Mouse (Mus musculus) ovary, postnatal 36 days (tissue): ENCODE measurements around the gene Vwce.

ENCODE experiments used
- DNase-seq: peaks from one replicate; pipeline ENCODE4 v3.0.0; 2022; ENCODE audit warnings: low spot score, mixed read lengths

Vwce gene

DNA sequence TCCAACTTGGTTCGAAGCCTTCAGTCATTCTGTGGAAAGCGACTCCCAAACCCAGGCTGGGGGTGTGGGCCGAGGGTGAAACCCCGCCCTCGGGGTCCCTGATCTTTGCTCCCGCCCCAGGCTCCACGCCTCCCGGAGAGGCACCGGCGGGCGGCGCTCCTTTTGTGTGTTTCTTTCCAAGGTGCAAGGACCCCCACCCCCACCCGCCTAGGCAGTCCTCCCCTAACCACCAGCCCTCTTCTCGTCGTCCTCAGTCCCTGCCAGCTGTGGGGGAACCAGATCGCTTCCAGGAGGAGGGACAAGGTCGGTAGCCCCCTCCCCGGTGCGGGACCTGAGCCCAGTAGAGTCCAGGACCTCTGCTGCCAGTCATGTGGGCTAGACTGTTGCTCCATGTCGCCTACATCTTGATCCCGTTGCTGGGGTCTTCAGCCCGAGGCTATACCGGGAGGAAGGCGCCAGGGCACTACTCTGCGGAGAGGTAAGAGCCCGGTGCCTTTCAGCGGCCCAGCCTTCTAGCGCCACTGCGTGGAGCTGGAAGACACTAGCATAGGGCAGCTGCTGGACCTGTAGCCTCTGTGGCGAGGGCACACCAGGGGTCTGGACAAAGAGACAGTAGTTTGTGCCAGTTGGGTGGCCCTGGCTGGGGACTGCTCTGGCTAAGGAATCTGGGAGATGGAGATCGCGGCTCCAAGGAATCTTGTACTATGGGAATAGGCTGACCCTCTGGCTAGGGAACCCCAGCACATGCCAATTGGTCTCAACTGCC, at the start of gene Vwce:
Vwce (plus strand) TSS at position 108 of the 766 bp plus-strand sequence.
- DNase-seq, result peak; percentile 53

DNA sequence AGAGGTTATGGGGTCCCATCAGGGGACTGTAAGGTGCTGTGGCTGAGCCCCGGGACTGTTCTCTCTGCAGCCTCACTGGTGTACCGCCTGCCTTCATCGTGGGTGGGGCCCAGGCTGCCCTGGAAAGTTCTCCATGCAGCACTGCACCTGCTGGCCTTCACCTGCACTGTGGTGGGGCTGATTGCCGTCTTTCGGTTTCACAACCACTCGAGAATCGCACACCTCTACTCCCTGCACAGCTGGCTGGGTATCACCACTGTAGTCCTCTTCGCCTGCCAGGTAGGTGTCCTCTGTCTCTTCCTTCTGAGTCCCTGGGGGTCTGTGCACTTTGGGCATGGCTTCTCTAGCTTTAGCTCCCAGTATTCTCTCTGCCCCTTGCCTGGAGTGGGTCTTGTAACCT, 48.9 kb upstream of the Vwce start:
- no peak for DNase-seq

- no peak for DNase-seq
These were observed 46.8 kb upstream of the Vwce start for GRCm38 (mm10) chr19:10587231-10587630.

DNA sequence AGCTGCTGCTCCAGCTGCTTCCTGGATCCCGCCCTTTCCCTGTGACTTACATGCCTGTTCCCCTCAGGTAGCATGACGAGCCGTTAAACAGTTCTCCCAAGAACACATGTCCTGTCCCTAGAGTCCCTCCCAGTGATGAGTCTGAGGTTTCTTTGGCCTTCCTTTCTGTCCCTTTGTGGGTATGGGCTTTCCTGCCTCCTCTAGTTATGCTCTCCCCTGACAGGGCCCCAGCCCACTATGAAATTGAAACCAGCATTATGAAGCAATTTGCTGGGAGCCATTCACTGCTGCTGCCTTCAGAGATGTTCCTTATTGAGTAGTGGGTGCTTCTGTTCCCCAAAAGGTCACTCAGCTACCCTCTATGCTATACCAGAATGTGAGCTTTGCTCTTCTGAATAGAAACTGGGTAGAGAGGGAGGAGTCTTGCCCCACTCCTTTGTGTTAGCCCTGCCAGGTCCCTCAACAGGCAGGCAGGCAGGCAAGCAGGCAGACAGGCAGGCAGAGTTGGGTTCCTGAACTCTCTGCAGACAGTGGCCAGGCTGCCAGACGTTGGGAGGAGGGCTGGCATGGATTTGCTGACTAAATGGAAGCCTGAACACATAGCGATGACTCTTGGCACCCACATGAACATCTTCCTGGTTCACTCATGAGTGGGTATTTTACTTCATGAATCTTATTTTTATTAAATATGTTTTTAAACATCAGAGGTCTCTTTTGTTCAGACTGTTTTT, 44.7 kb upstream of the Vwce start:
- no peak for DNase-seq

GRCm38 (mm10) chr19:10590301-10590700, 43.7 kb upstream of the Vwce start:
- DNase-seq, result no peak

DNA sequence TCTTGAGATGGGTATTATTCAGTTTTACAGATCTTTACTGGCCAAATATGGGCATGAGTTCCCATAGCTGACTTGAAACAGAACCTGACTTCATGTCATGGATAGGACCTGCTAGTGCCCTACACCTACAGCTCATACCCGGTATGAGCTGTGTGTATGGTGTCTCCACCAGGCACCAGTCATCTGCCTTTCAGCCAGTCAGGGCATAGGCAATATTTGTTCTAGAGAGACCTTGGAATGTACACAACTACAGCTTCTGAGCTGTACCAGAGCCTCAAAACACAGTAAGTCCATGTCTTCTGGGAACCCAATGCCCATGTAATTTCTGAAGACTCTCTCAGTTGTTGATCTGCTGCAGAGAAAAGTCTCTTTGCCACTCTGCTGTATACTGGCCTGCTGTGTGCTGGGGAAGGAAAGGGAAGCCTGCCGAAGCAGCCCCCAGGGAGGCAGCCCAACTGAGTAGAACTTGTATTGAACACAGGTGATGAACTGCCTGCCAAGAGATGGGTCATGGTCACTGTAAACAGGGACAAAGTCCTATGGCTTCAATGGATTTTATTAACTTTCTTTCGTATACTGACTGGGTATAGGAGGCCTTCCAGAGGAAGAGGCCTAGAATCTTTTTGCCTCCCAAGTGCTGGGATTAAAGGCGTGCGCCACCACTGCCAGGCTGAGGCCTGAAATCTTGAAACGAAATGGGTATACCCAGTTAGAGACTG, 42.2 kb upstream of the Vwce start:
- DNase-seq, result no peak

- DNase-seq, result no peak
These were observed 35.8 kb upstream of the Vwce start for GRCm38 (mm10) chr19:10598188-10598587.

GRCm38 (mm10) chr19:10599648-10600047, 34.4 kb upstream of the Vwce start:
- DNase-seq, result no peak

DNA sequence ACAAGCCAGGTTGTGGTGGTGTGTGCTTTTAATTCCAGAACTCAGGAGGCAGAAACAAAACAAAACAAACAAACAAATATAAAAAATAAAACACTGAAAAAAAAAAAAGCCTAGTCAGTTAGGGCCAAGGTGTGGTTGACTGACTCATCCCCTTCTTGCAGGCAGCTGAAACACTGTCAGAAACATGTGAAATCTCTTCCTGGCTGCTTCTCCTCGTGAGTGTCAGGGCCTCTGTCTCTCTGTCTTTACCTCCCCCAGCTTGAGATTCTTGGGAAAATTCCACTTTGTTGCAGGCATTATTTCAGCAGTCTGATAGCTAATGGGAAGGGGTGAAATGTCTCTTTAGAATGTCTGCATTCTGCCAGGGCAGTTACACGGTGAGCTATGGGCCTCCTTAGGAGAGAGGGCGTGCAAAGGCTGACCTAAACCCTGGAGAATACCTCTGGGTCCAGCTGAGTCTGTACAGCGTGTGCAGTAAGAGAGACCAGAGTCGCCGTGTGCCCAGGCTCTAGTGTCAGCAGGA, 31.7 kb upstream of the Vwce start:
- no peak for DNase-seq

- peak; percentile 86 for DNase-seq
These were observed 31.2 kb upstream of the Vwce start for GRCm38 (mm10) chr19:10602787-10603186.

GRCm38 (mm10) chr19:10603660-10604523, 30.1 kb upstream of the Vwce start:
- DNase-seq, result no peak

DNA sequence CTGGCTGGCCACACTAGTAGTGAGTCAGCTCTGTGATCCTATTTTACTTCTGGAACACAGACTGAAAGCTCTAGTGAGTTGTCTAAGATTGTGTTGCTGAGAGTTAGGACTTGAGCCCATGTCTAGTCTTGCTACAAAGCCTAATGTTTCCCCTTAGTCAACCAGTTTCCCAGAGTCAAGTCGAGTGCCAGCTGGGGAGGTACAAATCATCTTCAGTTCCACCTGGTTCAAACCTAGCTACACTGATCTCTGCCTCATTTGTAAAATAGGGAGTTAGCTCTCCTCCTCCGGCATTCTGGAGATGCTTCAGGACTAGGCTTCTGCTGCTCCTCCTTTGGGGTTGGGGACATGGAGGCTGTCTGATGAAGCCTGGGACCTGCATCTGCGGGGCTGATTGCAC, 29.5 kb upstream of the Vwce start:
- no peak for DNase-seq

DNA sequence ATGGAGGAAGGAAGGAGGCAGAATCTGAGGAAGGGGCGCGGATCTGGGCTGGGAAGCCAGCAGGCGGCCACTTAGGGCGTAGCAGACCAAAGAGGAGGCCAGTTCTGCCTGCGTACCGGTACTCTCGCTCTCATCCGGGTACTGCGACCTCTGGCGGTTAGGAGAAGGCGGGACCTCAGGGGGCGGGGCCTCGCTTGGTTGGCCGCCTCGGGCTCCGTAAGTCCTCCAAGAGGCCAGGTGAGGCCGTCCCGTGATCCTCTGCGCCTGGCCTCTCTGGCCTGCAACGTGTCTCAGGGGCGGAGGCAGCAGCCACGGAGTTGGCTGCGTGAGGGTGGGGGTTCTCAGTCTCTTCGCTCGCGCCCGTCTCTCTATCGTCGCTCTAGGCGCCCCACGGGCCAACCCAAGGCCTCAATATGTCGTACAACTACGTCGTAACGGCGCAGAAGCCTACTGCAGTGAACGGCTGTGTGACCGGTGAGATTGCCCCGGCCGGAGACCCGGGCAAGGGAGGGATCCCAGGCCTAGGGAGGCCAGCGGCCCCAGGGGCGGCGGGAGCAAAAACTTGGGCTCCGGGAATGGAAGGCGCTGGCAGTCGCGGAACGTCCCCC, 28.6 kb upstream of the Vwce start, which contains the start of the genes Ddb1 and Tkfc:
Ddb1 (plus strand) TSS at position 35 of the 608 bp plus-strand sequence.
Tkfc (minus strand) TSS at position 362 of the 608 bp plus-strand sequence.
- DNase-seq, result peak; percentile 99

- no peak for DNase-seq
These were observed 28.0 kb upstream of the Vwce start for GRCm38 (mm10) chr19:10605901-10606622.

DNA sequence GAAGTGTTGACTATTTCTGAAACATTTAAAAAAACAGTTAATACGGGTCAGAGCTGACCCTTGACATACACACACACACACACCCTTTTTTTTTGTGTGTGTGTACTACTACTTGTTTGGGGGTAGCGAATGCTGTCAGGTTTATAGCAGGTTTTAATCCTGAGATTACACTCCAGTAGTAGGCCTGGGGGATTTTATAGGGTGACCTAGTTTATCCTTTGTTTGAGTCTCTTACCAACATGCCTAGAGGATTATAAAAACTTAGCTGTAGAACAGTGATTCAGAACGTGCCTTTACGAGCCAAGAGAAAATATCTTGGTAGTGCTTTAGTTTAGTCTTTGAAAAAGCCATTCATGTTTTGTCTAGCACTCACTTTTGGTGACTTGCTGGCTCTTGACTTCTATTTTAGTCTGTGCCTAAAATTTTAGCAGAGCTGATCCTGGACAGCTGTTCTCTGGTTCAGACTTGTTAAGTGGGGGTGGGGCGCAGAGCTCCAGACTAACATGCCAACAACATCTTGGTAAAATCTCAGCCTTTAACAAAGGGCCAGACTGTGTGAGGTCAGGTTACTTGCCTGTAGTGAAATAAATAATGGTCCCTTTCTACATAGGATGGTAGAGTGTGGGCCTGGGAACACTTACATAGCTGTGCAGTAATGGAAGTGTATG, 25.3 kb upstream of the Vwce start:
- no peak for DNase-seq

GRCm38 (mm10) chr19:10634872-10635318, 882 bp downstream of the Vwce start:
- peak; percentile 55 for DNase-seq

GRCm38 (mm10) chr19:10637840-10638239, 3.8 kb downstream of the Vwce start:
- no peak for DNase-seq

DNA sequence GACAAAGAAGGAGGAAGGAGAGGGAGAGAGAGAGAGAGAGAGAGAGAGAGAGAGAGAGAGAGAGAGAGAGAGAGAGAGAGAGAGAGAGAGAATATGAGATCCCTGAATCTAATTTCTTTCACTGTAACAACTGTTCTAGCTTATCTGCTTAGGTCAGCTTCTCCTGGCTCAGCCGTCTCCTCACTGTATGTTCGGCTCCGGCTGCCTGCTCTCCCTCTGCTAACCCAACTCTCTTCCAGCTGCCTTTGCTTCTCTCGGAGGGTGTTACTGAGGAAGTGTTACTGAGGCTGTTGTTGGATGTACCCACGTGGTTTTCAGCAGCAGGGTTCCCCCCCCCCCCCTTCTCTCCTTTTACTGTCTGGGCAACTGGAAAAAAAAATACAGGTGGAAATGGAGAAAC, 6.1 kb downstream of the Vwce start:
- DNase-seq, result no peak

DNA sequence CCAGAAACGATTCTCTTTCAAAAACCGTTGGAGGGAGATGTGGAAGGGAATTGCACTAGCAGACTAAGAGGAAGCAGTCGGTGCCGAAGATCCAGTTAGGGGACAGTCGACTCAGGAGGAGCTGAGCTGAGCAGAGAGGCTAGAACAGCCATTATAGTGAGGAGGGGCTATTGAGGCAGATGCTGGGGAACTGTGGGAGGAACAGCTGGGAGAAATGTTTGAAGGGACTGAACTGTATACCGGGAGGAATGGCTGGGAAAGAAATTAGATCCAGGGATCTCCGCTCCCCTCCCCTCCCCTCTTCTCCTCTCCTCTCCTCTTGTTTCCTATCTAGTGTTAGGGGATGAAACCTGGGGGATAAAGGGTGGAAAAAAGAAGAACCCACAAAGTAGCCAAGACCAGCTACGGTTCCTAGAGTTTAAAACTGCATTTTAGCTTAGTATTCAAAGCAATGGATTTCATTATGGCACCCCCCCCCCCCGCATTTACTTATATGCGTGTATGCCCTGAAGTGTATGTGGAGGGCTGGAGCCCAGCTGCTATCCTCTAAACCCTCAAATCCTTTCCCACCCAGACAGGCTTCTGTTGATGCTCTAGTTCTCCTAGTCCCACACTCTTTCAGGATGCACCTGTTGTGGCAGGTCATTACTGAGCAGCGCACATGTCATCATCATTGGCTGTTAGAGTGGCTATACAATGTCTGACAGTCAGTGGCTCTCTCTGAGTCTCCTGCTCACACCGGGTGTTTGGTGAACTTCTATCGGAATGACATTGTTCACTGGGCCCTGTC, 6.8 kb downstream of the Vwce start:
- DNase-seq, result no peak
